Mouse (Mus musculus) forebrain, embryonic 11.5 days (tissue): ENCODE data around the gene Ksr2. TPM values are rescaled to one million over a fixed set of nuclear protein-coding genes. Genes with fewer than 3 reads are reported as not detected.

Source experiments
- ATAC-seq: fragments of 200-750 bp; cut with Nextera tagmentation; replicated peaks from 2 replicates; pipeline ENCODE4 v1.8.0; 2017; ENCODE audit warnings: moderate TSS enrichment; ENCODE audit not compliant: low FRiP score
- DNase-seq: peaks from one replicate; pipeline ENCODE4 v3.0.0-alpha.2; 2017; ENCODE audit warnings: low spot score
- H3K27ac ChIP-seq: fragments of 300-500 bp; sonication (generic); 2 replicates; pipeline ENCODE4 v1.5.1; 2014; ENCODE audit warnings: low read depth, low read length
- H3K27me3 ChIP-seq: fragments of 300-500 bp; sonication (generic); 2 replicates; pipeline ENCODE4 v1.6.1; 2014; ENCODE audit warnings: mild to moderate bottlenecking, low read length, mixed read lengths; ENCODE audit not compliant: control insufficient read depth, insufficient read depth
- H3K36me3 ChIP-seq: fragments of 300-500 bp; sonication (generic); 2 replicates; pipeline ENCODE4 v1.6.1; 2014; ENCODE audit warnings: mild to moderate bottlenecking, low read length, moderate library complexity, mixed read lengths; ENCODE audit not compliant: control insufficient read depth, insufficient read depth
- H3K4me1 ChIP-seq: fragments of 300-500 bp; sonication (generic); replicated peaks from 2 replicates; pipeline ENCODE4 v1.6.1; 2014; ENCODE audit warnings: low read length, mixed read lengths; ENCODE audit not compliant: control insufficient read depth, insufficient read depth
- H3K4me2 ChIP-seq: fragments of 300-500 bp; sonication (generic); 2 replicates; pipeline ENCODE4 v1.6.1; 2014; ENCODE audit warnings: low read depth, mild to moderate bottlenecking, low read length, moderate library complexity, mixed read lengths; ENCODE audit not compliant: severe bottlenecking
- H3K4me3 ChIP-seq: fragments of 300-500 bp; sonication (generic); 2 replicates; pipeline ENCODE4 v1.5.1; 2014; ENCODE audit warnings: low read depth, low read length
- H3K9ac ChIP-seq: fragments of 300-500 bp; sonication (generic); 2 replicates; pipeline ENCODE4 v1.6.1; 2014; ENCODE audit warnings: low read length
- H3K9me3 ChIP-seq: fragments of 300-500 bp; sonication (generic); 2 replicates; pipeline ENCODE4 v1.6.1; 2016; ENCODE audit warnings: low read length, mixed read lengths; ENCODE audit not compliant: control insufficient read depth
- WGBS: fragments of 180-500 bp; shearing (Covaris S2); extraction: QIAGEN DNeasy Blood & Tissue Kit; methylation state at CpG from one replicate; pipeline ENCODE4 v1.1.7; 2014; 5-methylcytosine and 5-hydroxymethylcytosine counted together
- polyA plus RNA-seq: library from polyadenylated mRNA; unstranded; fragments of >200 nt; fragmentation: Nextera tagmentation; extraction: Ambion mirVana; gene quantifications from 2 replicates; pipeline ENCODE4 v1.2.1, GENCODE M21; 2014

Ksr2 gene
- polyA plus RNA-seq, 1 experiment from 2014 or later: 1.2 TPM

DNA sequence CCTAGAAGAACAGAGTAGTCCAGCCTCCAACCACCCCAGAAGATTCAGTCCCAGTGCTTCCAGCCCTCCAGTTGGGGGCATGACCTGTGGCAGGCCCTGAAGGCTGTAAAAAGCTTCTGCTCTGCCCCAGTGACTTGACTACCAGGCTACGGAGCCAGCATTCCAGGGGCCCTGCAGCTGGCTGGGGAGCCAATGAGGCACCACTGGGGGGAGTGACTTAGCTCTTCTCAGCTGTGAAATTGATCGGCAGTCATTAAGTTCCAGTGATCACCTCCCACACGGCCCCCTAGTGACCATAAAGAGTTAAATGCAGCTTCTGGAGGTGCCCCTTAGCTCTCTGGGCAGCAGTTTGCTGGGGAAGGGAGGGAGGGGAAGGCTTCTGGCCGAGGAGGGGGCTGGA, 213.1 kb downstream of the Ksr2 start:
- Histone ChIP-seq H3K4me2 (no peak overlapping the region), H3K27ac (no peak overlapping the region), H3K9ac (no peak overlapping the region), H3K4me1 (peaks cover 3% of the 10 kb centered on the region; the same call in 1 of the 2 replicates), H3K36me3 (no peaks in the 10 kb centered on the region), H3K4me3 (no peak overlapping the region), H3K9me3 (no peaks in the 10 kb centered on the region), H3K27me3 (no peaks in the 10 kb centered on the region)
- no peak for ATAC-seq
- WGBS: 4% methylated on average over 4 of the region's 4 CpGs
- no peak for DNase-seq

DNA sequence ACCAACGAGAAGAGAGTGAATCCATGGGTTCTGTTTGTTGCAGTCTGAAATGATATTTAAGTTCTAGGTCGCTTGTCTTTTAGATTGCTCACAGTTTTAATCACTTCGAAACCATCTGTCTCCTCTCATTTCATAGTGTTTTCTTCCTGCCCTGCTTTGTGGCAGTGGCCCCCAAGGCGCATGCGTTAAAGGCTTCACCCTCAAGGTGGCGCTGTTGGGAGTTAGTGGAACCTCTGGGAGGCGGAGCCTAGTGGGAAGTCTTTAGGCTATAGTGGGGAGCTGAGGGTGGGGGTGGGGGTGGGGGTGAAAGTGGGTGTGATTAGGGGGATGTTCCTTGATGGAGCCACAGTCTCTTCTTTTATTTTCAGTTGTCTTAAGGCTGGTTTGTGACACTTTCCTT, 214.6 kb downstream of the Ksr2 start:
- no peak overlapping the region for H3K4me2 ChIP-seq
- WGBS: 51% methylated on average over 7 of the region's 7 CpGs
- H3K4me3 ChIP-seq: no peak overlapping the region
- no peaks in the 10 kb centered on the region for H3K9me3 ChIP-seq
- ATAC-seq (no peak), DNase-seq (peak; percentile 69)
- H3K27me3 ChIP-seq: no peaks in the 10 kb centered on the region
- H3K9ac ChIP-seq: no peak overlapping the region
- H3K27ac ChIP-seq: no peak overlapping the region
- H3K4me1 ChIP-seq: no peaks in the 10 kb centered on the region
- no peaks in the 10 kb centered on the region for H3K36me3 ChIP-seq

DNA sequence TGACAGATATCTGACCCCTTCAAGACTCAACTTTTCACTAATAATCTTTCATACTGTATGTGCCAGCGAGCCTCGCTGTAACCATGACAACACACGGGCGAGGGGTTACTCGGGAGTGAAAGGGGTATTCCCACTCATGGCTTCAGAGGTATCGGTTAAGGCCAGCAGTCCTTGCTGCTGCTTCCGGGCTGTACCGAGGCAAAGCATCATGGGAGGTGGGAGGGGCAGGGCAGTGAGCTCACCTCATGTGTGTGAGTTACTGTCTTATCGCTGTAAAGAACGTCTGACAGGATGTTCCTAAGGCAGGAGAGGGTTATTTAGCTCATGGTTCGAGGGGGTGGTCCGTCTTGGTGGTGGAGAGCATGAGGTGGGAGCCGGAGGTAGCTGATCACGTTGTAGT, 215.8 kb downstream of the Ksr2 start:
- Histone ChIP-seq H3K4me2 (no peak overlapping the region), H3K4me1 (no peaks in the 10 kb centered on the region), H3K4me3 (no peak overlapping the region), H3K9ac (no peak overlapping the region), H3K27ac (no peak overlapping the region), H3K9me3 (no peaks in the 10 kb centered on the region), H3K27me3 (no peaks in the 10 kb centered on the region), H3K36me3 (no peaks in the 10 kb centered on the region)
- DNase-seq (no peak), ATAC-seq (no peak)
- WGBS: 92% methylated on average over 14 of the region's 14 CpGs

DNA sequence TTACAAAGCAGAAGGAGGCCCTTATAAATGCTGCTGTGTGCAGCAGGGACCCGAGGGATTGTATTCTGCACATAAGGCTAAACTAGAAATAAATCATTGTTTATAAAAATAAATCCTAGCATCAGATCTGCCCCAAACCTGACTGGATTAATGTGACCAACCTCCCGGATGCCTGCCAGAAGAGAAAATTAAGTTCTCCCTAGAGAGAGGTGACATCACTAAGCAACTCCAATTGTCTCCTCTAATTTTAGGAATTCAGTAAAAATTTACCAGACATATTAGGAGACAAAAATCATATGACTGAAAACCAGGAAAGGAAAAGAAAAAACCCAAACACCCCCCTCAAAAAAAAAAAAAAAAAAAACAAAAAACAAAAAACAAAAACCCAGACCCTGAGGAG, 221.4 kb downstream of the Ksr2 start:
- H3K27ac ChIP-seq: no peak overlapping the region
- H3K4me1 ChIP-seq: no peaks in the 10 kb centered on the region
- no peaks in the 10 kb centered on the region for H3K27me3 ChIP-seq
- H3K36me3 ChIP-seq: no peaks in the 10 kb centered on the region
- H3K9ac ChIP-seq: no peak overlapping the region
- no peaks in the 10 kb centered on the region for H3K9me3 ChIP-seq
- no peak for DNase-seq
- 92% methylated on average over 2 of the region's 2 CpGs for WGBS
- no peak for ATAC-seq
- no peak overlapping the region for H3K4me2 ChIP-seq
- no peak overlapping the region for H3K4me3 ChIP-seq

- H3K4me3 ChIP-seq: no peak overlapping the region
- WGBS: 90% methylated on average over 5 of the region's 5 CpGs
- DNase-seq: no peak
- H3K9me3 ChIP-seq: no peaks in the 10 kb centered on the region
- no peak overlapping the region for H3K9ac ChIP-seq
- no peaks in the 10 kb centered on the region for H3K27me3 ChIP-seq
- ATAC-seq: no peak
- no peak overlapping the region for H3K4me2 ChIP-seq
- no peak overlapping the region for H3K27ac ChIP-seq
- no peaks in the 10 kb centered on the region for H3K36me3 ChIP-seq
- no peaks in the 10 kb centered on the region for H3K4me1 ChIP-seq
These were observed 222.0 kb downstream of the Ksr2 start for GRCm38 (mm10) chr5:117635838-117636237.

- Histone ChIP-seq H3K4me1 (no peaks in the 10 kb centered on the region), H3K27ac (no peak overlapping the region), H3K9ac (no peak overlapping the region), H3K4me2 (no peak overlapping the region), H3K36me3 (no peaks in the 10 kb centered on the region), H3K27me3 (no peaks in the 10 kb centered on the region), H3K9me3 (no peaks in the 10 kb centered on the region), H3K4me3 (no peak overlapping the region)
- DNase-seq (no peak), ATAC-seq (no peak)
- WGBS: 83% methylated on average over 6 of the region's 6 CpGs
These were observed 227.8 kb downstream of the Ksr2 start for GRCm38 (mm10) chr5:117641585-117641984.

- Histone ChIP-seq H3K9me3 (no peaks in the 10 kb centered on the region), H3K4me2 (no peak overlapping the region), H3K27me3 (no peaks in the 10 kb centered on the region), H3K4me3 (no peak overlapping the region), H3K36me3 (no peaks in the 10 kb centered on the region), H3K9ac (no peak overlapping the region), H3K4me1 (no peaks in the 10 kb centered on the region), H3K27ac (no peak overlapping the region)
- no peak for DNase-seq
- 89% methylated on average over 14 of the region's 14 CpGs for WGBS
- ATAC-seq: no peak
These were observed 237.6 kb downstream of the Ksr2 start for GRCm38 (mm10) chr5:117651238-117651886.

DNA sequence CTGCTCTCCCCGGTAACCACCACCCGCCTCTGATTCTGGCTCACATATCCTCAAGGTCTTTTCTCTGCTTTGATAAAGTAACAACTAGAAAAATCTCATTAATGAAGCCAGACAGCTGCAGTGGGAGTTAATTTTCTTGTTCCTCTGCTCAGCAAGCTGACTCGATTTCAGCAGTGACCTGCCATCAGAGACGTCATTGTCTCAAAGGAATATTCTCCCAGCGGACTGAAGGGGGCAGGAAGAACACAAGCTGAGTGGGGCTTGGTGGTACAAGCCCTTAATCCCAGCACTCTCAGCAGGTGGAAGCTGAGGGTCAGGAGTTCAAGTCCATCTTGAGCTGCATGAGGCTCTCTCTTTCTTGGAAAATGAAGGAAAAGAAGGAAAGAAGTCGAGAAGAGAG, 244.8 kb downstream of the Ksr2 start:
- H3K4me2 ChIP-seq: no peak overlapping the region
- H3K9ac ChIP-seq: no peak overlapping the region
- DNase-seq (no peak), ATAC-seq (no peak)
- H3K4me3 ChIP-seq: no peak overlapping the region
- no peaks in the 10 kb centered on the region for H3K27me3 ChIP-seq
- H3K4me1 ChIP-seq: no peaks in the 10 kb centered on the region
- H3K27ac ChIP-seq: no peak overlapping the region
- no peaks in the 10 kb centered on the region for H3K9me3 ChIP-seq
- WGBS: 30% methylated on average over 6 of the region's 6 CpGs
- H3K36me3 ChIP-seq: no peaks in the 10 kb centered on the region

GRCm38 (mm10) chr5:117659596-117659995, 245.8 kb downstream of the Ksr2 start:
- WGBS: 84% methylated on average over 13 of the region's 13 CpGs
- Histone ChIP-seq H3K27me3 (no peaks in the 10 kb centered on the region), H3K4me2 (no peak overlapping the region), H3K9me3 (no peaks in the 10 kb centered on the region), H3K36me3 (no peaks in the 10 kb centered on the region), H3K9ac (no peak overlapping the region), H3K27ac (no peak overlapping the region), H3K4me1 (no peaks in the 10 kb centered on the region), H3K4me3 (no peak overlapping the region)
- DNase-seq (no peak), ATAC-seq (no peak)
